Mouse (Mus musculus) frontal cortex, postnatal 36 days (tissue): ENCODE data around the gene Olfr1472.
"Not testable (repeated sequence)": the region's sequence is repeated elsewhere in the genome, so short reads cannot be mapped to it uniquely, and the experiment has no call there.

Source experiments
- DNase-seq, 2 experiments: peaks; one replicate each; pipeline ENCODE4 v3.0.0; 2022; ENCODE audit warnings: low spot score in 2 of 2

The Olfr1472 gene

DNA sequence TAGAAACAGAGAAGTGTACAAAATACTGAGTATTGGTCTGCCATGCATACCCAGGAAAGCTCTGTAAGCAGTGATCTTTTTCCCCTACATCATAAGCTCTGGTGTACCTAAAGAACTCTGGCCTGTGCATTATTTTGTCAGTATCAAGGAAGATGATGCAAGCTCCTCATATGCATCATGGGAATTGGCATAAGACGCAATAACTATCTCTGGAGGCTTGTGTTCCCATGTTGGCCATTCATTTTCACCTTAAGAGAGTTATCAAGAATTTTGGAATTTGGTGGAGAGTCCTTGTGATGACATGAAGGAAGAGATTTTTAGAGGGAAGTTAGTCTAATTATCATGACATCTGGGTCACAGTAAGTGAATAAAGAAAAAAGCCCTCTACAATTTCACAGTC lies at the start of gene Olfr1472:
TSS of gene Olfr1472 (minus strand) at position 101 of the 400 bp plus-strand sequence.
- no peak for DNase-seq

DNA sequence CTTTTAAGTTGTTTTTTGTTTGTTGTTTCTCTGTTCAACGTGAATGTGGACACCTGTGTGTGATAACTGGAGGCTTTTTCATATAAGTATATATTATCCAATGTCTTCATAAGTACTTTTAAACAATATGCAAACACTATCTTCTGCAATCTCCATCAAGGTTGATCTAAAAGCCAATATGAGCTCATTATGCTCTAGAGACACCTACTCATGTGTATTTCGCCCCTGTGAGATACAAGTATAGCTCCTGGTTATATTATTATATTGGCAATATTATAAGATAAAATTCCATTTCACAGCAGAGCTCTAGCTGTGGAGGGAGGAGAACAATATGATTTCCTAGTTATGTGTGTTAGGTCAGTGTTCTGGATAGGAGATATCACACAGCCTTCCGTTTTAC lies 44.4 kb upstream of the Olfr1472 start, which contains the start of gene Olfr1477:
TSS of gene Olfr1477 (plus strand) at position 301 of the 400 bp plus-strand sequence.
- no peak for DNase-seq

DNA sequence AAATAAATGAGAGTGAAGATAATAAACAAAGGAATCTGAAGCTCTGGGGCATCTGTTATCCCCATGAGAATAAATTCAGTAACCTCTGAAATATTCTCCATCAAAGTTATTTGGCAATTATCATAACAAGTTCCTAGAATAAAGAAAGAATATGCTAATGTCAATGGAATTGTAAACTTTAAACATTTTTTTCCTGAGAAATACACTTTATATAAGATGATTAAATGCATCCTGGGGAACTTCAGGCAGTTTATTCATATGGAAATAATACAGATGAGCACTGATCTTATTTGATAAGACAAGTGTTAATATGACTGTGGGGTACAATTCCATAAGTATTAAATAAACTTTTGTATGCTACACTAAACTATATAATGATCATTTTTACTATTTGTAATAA lies 24.2 kb upstream of the Olfr1472 start, which contains the start of gene Olfr1475:
TSS of gene Olfr1475 (minus strand) at position 101 of the 400 bp plus-strand sequence.
- no peak for DNase-seq

DNA sequence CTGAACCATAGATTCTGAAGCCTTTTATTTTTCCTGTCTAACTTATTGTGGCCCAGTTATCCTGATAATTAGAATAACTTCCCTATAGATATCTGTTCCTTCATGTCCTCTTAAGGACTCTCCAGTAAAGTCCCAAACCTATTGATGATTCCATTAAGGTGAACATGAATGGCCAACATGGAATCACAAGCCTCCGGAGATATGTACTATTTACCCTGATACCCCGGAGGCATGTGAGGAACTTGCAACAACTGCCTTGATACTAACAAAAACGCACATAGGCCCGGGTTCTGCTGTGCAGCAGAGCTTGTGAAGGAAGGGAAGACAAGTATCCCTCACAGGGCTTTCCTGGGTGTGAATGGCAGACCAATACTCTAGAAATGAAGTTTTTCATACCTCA lies 13.4 kb upstream of the Olfr1472 start, which contains the start of gene Olfr1474:
TSS of gene Olfr1474 (plus strand) at position 301 of the 400 bp plus-strand sequence.
- not testable (repeated sequence) for DNase-seq

DNA sequence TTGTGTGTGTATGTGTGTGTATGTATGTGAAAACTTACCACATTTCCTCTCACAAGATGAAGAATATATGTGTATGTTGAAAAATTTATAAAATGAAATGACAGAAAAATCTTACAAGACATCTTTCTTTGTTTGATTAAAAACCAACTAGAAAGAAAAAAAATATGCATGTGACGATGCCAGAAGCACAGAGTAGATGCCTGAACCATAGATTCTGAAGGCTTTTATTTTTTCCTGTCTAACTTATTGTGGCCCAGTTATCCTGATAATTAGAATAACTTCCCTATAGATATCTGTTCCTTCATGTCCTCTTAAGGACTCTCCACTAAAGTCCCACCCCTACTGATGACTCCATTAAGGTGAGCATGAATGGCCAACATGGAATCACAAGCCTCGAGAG lies 12.8 kb downstream of the Olfr1472 start, which contains the start of gene Olfr1471:
TSS of gene Olfr1471 (plus strand) at position 301 of the 400 bp plus-strand sequence.
- not testable (repeated sequence) for DNase-seq

DNA sequence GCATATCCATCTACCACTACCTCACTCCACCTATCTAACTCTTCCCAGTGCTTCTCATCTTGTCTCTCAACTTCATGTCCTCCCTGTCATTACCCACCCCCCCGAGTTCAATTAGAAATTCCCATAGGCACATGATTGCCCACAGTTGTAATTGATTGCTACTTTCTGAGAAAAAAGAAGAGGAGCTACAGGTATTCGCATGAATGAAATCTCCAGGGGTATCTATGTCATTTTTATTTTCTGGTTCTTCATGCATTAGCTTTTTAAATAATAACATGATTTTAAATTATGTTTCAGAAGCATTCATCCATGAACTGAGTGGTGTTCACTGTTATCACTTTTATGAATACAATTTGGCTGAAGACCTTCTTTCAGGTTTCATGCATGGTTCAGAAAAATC lies 48.3 kb downstream of the Olfr1472 start, which contains the start of gene Olfr1469:
TSS of gene Olfr1469 (plus strand) at position 301 of the 400 bp plus-strand sequence.
- no peak for DNase-seq
